Mouse (Mus musculus): ENCODE data around the gene Lbp.

Gene Lbp

GRCm38 (mm10) chr2:158313089-158313488 is 6.8 kb downstream of the Lbp start:
- no peak for DNase-seq (ENCODE audit: low spot score)

GRCm38 (mm10) chr2:158316371-158316770 is 10.1 kb downstream of the Lbp start:
- DNase-seq (ENCODE audit: low spot score) = no peak

GRCm38 (mm10) chr2:158317026-158317425 is 10.7 kb downstream of the Lbp start:
- peak; percentile 12 for DNase-seq (ENCODE audit: low spot score)

GRCm38 (mm10) chr2:158321596-158321995 is 15.3 kb downstream of the Lbp start:
- no peak for DNase-seq (ENCODE audit: low spot score)

GRCm38 (mm10) chr2:158322845-158323244 is 16.6 kb downstream of the Lbp start:
- no peak for DNase-seq (ENCODE audit: low spot score)

GRCm38 (mm10) chr2:158324531-158325190 is 18.4 kb downstream of the Lbp start:
- no peak for DNase-seq (ENCODE audit: low spot score)

- no peak for DNase-seq (ENCODE audit: low spot score)
Measured at GRCm38 (mm10) chr2:158325609-158326008, 19.3 kb downstream of the Lbp start.

GRCm38 (mm10) chr2:158334356-158334755 is 28.1 kb downstream of the Lbp start:
- no peak for DNase-seq (ENCODE audit: low spot score)

DNA sequence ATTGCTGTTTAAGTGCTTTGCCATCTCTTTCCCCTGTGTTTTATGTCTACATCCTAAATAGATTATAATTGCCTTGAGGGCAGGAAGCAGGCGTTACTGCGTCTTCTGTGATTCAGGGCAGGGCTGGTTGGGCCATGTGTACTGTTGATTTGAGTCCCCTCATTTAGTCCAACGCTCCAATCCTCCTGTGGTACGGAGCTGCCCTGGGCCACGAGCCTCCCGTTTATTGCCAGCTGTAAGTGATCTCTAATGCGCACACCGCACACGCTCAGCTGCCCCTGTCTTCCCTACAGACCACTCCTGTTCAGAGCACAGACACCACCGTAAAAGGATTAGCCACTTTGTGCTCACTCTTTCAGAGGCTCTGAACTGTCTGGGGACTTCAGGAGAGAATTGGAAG is 31.4 kb downstream of the Lbp start:
- DNase-seq (ENCODE audit: low spot score) = no peak

DNA sequence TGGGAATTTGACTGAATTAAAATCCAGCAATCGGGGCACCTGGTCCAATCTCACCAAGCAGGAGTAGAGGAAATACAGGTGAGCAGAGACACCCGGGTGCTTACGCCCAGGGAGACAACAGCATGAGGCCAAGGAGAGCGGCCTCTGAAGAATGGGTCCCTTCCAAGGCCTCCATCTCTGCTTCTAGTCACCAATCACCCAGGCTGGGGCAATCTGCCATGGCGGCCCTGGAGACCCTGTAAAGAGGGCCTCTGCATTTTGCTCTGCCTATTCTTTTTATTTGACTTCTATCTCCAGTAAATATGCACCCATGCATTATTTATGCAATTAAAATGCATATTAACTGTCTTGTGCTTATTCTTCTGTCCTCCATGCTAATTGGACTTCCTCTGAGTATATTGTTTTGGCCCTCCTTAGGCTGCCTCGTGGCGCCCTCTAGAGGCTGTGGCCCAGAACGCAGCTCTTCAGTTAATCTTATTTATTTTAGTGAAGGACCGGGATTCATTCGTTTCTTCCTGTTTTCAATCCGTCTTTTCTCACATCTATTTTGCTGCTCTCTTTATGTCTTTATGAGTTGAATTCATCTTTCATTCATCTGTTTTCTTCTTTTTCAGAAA is 33.8 kb downstream of the Lbp start:
- DNase-seq (ENCODE audit: low spot score) = no peak

DNA sequence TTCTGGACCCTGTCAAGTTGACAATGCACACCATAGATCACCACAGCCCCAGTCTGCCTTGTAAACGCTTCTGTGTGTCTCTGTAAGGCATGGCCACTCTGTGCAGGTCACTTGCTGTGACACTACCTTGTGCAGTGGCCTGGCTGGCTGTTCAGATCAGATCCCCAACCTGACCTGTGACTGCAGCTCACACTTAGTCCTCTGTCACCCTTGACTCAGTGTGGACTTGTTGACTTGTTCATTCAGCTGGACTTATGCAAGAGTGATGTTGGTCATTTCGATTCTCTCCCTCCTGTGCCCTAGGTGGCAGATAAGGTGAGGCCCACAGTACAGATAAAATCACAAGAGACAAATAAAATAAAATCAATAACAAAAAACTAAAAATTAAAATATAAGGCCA is 35.0 kb downstream of the Lbp start:
- no peak for DNase-seq (ENCODE audit: low spot score)

DNA sequence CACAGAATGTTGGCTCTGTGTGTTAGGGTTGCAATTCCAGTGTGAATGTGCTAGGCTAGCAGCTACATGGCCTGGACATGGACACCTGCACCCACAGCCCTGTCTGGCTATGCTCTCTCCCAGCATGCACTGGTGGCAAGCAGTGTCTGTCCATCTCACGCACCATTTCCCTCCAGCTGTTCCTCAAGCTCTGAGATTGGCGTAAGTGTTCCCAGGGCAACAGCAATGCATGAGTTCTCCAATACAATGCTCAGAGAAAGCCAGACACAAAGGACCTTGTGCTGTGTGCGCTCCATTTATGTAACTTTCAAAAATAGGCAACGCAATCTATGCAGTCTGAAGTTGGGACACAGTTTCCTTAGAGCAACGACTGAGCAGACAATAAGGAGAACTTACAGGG is 37.2 kb downstream of the Lbp start:
- no peak for DNase-seq (ENCODE audit: low spot score)

GRCm38 (mm10) chr2:158346467-158346866 is 40.2 kb downstream of the Lbp start:
- DNase-seq (ENCODE audit: low spot score) = no peak

GRCm38 (mm10) chr2:158347868-158348267 is 41.6 kb downstream of the Lbp start:
- DNase-seq (ENCODE audit: low spot score) = peak; percentile 59

DNA sequence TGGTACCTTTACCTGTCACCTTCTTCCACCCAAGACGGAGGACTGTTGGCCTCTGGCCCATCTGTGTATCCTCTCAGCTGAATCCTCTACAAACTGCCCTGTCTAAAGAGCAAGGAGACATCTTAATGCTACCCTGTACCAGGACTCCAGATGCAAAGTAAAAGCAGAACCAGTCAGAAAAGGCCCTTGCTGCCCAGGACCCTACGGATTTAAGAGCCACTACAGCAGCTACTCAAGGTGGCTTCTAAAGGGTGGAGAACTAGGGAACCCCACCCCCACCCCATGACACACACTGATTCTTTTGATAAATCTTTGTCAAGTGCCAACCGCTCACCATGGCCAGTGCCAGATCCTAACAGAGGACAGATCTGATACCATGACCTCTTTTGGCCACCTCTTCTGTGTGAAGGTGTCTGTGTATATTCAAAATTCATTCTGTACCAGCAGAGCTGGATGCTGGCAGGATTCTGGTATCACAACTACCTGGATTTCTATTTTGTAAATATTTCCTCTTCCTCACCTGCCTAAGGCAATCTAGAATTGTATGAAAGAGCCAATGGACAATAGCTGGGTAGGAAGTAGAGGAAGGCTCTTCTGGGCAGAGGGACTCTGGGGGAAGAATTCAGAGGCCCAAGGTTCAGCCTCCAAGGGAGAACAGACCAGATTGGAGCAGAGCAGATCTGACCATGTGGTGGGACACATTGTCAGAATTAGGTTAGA is 46.7 kb downstream of the Lbp start:
- no peak for DNase-seq (ENCODE audit: low spot score)

- DNase-seq (ENCODE audit: low spot score) = no peak
Measured at GRCm38 (mm10) chr2:158354348-158355114, 48.2 kb downstream of the Lbp start.

- no peak for DNase-seq (ENCODE audit: low spot score)
Measured at GRCm38 (mm10) chr2:158355238-158355637, 48.9 kb downstream of the Lbp start.

DNA sequence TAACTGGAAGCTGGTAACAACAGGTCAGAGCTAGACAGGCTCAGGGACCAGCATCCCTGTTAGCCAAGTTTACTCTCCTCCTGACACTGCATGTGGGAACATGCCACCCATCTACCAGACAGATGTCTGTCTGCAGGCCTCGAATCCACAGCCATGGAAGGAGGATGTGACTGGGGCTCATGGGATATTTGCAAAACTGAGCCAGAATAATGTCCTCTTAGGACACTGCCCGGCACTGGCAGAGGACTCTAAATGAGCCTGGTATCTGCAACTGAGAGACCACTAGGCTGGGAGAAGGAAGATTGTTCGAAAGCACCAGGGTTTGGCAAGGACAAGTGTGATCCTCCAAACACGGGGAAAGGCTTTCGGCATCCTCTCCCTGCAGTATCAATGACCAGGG is 49.8 kb downstream of the Lbp start:
- no peak for DNase-seq (ENCODE audit: low spot score)

GRCm38 (mm10) chr2:158359757-158360620 is 53.7 kb downstream of the Lbp start:
- no peak for DNase-seq (ENCODE audit: low spot score)

DNA sequence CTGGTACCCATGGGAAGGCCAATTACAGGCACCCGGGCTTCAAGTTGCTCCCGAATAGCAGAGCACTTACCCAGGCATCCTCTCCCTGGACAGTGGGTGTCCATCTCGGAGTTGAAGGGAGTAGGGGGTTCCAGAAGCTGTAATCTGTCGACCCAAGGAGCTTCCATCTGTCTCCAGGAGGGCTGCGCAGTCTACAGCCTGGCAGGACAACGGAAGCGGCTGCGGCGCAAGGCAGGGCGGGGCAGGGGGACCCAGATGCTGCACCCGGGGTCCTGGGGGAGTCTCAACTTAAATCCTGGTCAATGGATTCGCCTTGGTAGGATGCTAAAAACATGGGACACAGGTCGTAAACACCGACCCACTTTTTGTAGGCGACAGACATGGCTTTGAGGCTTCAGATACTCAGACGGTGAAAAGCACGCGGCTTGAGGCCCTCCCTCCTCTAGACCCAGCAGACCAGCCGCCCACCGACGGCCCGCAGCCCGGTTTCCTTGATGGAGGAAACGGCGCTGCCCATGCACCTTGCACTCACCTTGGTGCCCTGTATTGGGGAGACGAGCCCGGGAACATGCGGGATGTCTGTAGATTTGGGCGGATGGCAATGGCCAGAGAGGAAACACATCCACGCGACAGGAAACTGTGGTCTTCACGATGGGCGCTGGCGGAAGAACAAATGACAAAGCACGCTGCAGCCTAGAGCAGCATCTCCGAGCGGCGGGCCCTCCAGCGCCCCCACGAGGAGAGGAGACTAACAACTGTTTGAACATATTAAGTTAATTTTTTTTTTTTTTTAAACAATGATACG is 54.8 kb downstream of the Lbp start:
- peak; percentile 90 for DNase-seq (ENCODE audit: low spot score)
